Mouse (Mus musculus) ovary, postnatal 14 days (tissue): ENCODE measurements around the gene Pinlyp.
A peak's percentile ranks its signal among the peaks of the same experiment; 100 is the strongest.

ENCODE experiments used
- DNase-seq: peaks from one replicate; pipeline ENCODE4 v3.0.0; 2022; ENCODE audit warnings: low spot score

The Pinlyp gene

GRCm38 (mm10) chr7:24563191-24563836 is 17.4 kb upstream of the Pinlyp start:
- no peak for DNase-seq

GRCm38 (mm10) chr7:24561450-24561849 is 15.5 kb upstream of the Pinlyp start:
- no peak for DNase-seq

GRCm38 (mm10) chr7:24555786-24556185 is 9.9 kb upstream of the Pinlyp start:
- DNase-seq, result no peak

DNA sequence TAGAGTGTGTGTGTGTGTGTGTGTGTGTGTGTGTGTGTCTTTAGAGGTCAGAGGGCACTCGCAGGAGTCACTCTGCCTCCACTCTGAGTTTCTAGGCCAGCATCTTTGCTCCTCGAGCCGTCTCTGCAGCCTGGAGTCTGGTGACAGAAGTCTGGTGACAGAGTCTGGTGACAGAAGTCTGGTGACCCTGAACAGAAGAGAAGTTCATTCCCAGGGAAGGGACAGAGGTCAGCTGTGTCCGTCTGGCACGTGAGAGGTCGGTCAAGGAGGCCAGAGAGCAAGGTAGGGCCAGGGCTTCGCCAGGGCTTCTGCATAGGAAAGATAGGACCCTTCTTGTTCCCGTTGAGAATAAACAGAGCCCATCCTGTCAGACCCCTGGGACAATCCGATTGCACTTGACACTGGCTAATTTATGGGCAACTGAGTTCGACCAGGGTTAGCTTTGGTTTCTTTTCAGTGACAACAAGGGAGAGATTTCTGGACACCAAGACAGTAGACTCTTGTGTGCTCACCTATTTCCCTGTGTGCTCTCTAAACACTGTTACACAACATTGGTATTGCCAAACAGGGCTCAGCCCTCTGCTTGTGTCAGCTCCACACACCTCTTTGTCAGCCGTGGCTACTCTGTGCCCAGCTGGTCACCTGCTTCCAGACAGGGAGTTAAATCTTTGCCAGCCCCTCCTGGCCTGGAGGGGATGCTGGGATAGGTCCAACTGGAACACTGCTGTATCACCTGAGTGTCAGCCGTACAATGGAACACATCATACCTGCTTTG is 6.3 kb upstream of the Pinlyp start:
- DNase-seq, result no peak

DNA sequence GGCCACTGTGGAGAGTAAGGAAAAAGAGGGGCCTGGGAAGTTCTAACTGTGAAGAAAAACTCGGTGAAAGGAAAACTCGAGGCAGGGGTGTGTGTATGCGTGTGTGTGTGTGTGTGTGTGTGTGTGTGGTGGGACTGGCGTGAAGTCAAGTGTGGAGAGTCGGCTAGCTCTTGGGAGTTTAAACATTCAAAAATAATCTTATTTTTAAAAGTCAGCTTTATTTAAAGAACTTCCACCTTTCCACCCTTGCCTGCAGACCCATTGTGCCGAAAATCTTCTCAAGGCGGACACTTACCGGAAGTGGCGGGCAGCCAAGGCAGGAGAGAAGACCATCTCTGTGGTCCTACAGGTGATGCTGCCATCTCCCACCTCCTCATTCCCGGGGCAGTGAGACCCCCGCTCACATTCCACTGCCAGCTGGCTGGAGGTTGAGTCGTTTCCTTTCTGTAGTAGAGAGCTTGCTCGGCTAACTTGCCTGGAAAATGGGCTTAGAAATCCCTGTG is 1.7 kb upstream of the Pinlyp start:
- no peak for DNase-seq

- DNase-seq, result peak; percentile 97
These were observed 894 bp upstream of the Pinlyp start for GRCm38 (mm10) chr7:24546634-24547389.

- no peak for DNase-seq
These were observed 1.4 kb downstream of the Pinlyp start for GRCm38 (mm10) chr7:24544506-24544905.

GRCm38 (mm10) chr7:24539686-24540085 is 6.2 kb downstream of the Pinlyp start:
- no peak for DNase-seq

DNA sequence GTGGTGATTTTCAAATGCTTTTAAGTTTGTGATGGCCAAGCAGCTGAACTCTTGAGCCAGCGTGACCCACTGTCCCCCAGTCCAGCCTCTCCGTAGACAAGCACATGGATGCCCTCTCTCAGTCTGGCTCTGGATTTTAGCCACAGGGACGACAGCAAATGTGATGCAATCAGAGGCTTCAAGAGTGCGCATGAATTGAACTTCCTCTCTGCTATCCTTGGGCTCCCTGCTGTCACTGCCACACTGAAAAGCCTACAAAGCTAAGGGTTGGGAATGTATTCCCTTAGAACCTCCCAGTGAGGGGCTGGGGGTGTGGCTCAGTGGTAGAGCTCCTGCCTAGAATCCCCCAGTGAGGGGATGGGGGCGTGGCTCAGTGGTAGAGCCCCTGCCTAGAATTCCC is 7.2 kb downstream of the Pinlyp start:
- DNase-seq, result no peak

DNA sequence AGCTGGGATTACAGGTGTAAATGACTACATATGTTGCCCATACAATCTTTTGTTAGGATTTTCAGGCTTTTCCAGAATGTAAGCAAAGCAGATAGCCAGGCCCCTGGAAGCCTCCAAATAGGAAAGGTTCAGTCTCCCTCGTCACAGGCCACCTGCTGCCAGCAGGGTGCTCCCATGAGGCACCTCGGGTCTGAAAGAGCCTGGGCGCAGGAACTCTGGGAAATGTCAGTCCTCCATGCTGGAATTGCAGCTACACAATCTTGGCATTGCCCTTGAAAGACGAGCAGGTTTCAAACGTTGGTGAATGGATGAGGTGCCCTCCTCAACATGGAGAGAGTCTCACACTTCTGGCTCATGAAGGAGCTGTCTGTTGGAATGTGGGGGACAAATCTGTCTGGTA is 7.8 kb downstream of the Pinlyp start:
- no peak for DNase-seq

- no peak for DNase-seq
These were observed 8.3 kb downstream of the Pinlyp start for GRCm38 (mm10) chr7:24537591-24537990.

DNA sequence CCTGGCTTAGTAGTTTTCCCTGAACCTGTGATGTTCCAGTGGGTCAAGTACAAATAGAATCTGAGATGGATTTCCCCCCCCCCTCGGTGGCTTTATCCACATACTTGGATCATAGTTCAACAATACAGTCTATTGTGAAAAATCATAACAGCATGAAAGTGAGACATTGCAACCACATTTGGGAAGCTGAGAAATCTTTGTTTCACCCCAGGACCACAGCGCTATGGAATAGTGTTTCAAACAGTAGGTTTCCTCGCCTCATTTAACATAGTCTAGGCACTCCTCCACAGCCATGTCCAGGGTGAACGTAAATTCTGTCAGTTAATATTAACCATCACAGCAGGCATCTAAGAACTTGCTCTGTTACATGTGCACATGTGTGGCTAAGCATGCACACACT is 8.8 kb downstream of the Pinlyp start:
- no peak for DNase-seq

DNA sequence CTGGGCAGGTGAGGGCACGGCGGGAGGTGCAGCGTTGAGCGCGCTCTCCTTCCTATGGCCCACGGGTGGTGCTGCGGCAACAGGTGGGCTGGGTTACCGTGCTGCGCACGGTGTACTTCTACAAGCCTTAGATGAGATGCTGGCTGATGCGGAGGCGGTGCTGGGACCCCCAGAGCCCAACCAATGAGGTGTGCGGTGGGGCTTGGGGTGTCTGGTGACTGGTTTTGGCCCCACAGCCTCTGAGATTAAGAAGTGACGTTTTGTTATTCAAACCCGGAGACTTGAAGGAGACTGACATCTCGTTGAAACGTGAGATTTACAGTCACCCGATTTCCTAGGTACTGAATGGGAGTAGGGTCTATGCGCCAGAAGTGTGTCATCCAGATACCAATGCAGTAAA is 11.6 kb downstream of the Pinlyp start:
- no peak for DNase-seq

DNA sequence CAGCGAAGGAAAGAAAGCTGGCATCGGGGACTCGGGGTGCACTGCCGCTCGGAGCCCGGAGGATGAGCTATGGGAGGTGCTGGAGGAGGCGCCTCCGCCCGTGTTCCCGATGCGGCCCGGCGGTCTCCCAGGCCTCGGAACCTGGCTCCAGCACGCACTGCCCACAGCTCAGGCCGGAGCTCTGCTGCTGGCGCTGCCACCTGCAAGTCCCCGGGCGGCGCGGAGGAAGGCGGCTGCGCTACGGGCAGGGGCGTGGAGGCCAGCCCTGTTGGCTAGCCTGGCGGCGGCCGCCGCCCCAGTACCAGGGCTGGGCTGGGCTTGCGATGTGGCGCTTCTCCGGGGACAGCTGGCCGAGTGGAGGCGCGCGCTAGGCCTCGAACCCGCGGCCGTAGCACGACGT is 12.1 kb downstream of the Pinlyp start:
- DNase-seq, result no peak

DNA sequence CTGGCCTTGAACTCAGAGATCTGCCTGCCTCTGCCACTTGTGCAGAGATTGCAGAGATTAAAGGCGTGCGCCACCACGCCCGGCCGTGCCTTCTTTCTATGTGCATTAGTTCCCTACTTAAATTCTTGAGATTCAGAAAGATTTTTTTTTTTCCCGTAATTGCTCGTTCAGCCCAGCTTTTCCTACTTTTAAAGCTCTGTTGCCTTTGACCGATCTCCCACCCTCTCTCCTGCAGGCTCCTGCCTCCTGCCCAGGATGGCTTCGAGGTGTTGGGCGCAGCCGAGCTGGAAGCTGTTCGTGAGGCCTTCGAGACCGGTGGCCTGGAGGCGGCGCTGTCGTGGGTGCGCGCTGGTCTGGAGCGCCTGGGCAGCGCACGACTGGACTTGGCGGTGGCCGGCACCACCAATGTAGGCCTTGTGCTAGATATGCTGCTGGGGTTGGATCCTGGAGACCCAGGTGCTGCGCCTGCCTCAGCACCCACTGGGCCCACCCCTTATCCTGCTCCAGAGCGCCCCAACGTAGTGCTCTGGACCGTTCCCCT is 12.8 kb downstream of the Pinlyp start:
- no peak for DNase-seq

- peak; percentile 55 for DNase-seq
These were observed 14.5 kb downstream of the Pinlyp start for GRCm38 (mm10) chr7:24531211-24531971.

GRCm38 (mm10) chr7:24530062-24530931 is 15.6 kb downstream of the Pinlyp start, which contains the start of gene Irgq:
Gene Irgq (plus strand): TSS chr7:24530689.
- DNase-seq, result peak; percentile 98

DNA sequence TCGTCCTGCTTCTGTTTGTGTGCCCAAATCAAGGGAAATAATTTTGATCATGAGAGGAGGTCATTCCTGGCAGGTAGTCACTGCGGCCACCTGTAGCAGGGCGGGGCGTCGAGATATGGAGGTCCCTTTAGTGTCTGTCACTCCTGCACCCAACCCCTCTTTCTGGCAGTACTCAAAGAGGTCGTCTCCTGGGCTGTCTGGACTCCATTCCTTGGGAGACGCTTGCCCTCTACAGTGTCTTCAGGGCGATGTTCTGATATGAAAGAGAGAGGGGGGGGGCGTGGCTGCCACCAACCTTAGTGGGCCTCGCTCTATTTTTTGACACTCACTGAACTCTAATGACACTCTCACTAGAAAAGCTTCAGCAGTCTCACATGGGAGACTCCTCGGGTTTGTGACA is 16.3 kb downstream of the Pinlyp start:
- DNase-seq, result no peak

DNA sequence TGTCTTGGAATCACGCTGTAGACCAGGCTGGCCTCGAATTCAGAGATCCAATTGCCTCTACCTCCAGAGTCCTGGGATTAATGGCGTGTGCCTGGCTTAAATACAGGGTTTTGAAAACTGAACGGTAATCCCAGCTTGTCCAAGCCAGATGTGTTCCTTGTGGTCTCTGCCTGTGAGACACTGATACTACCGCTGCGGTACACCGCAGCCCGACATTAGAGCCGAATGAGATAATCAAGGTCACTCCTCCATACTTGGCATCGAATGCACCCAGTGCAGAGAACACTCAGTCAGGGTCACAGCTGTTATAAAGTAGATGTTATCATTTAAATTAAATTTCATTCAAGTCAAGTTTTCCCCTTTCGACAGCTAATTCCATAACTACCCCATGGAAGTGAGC is 17.1 kb downstream of the Pinlyp start:
- DNase-seq, result no peak

DNA sequence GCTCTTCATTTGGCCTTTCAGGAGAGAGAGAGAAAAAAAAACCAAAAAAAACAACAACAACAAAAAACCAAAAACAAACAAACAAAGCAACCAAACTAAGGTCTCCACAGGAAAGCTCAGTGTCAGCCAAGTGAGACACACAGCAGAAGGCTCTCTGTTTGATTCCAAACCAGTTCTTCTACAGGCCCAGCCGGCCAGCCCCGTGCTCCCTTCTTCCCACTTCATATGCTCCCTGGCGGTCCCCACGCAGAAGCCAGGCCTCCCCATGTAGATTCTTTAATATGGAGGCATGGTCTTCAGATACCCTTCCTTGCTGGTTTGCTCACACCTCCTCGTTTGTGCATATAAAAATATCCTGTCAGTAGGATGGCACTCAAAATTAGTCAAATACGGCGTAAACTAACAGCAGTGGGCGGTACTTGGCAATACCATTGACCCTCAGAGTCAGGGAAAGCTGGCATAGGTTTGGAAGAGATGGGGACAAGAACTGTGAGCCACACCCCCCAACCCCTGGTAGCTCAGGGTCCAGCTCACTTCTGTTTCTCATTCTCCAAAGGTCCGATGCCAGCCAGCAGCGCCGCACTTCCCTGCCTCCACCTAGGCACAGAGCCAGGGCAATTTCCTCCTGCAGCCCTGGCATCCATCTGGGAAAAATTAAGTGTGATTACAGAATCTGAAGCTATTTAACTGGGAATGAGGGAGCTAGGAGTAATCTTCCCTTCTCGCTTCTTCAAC is 20.1 kb downstream of the Pinlyp start:
- no peak for DNase-seq
